Mouse (Mus musculus) liver, embryonic 14.5 days (tissue): ENCODE data around the gene Ccl11.

Experiments used
- CTCF ChIP-seq: IDR thresholded peaks from 2 replicates; pipeline ENCODE4 v1.5.1; 2016; ENCODE audit warnings: antibody characterized with exemption, low read depth, control low read depth
- EP300 ChIP-seq: IDR thresholded peaks from 2 replicates; pipeline ENCODE4 v1.6.1; 2016; ENCODE audit warnings: antibody characterized with exemption, low read depth

DNA sequence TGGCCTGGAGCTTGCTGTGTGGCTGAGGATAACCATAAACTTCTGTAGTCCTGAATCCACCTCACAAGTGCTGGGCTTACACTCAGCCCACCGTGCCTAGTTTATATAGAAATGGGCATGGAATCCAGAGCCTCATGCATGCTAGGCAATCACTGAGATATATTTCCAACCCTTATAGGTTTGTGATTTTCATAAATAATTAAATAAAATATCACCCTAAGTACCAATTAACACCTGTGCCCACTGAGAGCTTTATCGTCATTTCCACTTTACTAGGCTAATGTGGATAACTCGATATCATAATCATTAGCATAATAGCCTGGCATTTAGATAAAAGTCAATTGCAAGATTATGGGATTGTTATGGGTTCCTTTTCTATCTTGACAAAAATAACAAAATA is 26.7 kb downstream of the Ccl11 start:
- no peak for TF ChIP-seq EP300
- no peak for TF ChIP-seq CTCF
